Mouse (Mus musculus) thymus, adult 2 months (tissue): ENCODE measurements around the gene Evi5.
"Not testable (repeated sequence)": the region's sequence is repeated elsewhere in the genome, so short reads cannot be mapped to it uniquely, and the experiment has no call there.

Experiments
- CTCF ChIP-seq: fragments of 200-500 bp; IDR thresholded peaks from 2 replicates; pipeline ENCODE4 v1.5.1; 2012; ENCODE audit warnings: mild to moderate bottlenecking, control low read depth, low read length, moderate library complexity, borderline replicate concordance; ENCODE audit not compliant: control insufficient read depth, poor library complexity, insufficient read depth; ENCODE audit errors: extremely low read depth
- POLR2A ChIP-seq: fragments of 200-500 bp; IDR thresholded peaks from 2 replicates; pipeline ENCODE4 v1.6.1; 2012; ENCODE audit warnings: mild to moderate bottlenecking, low read length, control low read depth, moderate library complexity; ENCODE audit not compliant: control insufficient read depth, poor library complexity, insufficient read depth; ENCODE audit errors: extremely low read depth

DNA sequence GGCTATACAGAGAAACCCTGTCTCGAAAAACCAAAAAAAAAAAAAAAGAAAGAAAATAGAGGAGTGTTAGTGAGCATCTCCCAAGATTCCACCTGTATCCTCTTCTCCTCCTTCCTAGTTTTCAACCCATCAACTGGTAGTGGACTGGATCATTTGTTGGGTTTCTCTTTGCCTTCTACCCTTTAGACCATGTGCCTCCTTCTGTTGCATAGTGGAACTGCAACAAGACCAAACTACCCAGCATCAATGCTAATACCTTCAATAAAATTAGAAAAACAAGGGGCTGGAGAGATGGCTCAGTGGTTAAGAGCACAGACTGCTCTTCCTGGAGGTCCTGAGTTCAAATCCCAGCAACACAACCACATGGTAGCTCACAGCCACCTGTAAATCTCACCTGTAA lies 16.6 kb upstream of the Evi5 start:
- TF ChIP-seq POLR2A, CTCF: not testable (repeated sequence)
